Mouse (Mus musculus) monocyte, adult 2 months (primary cell): ENCODE results near the gene Ifih1.

Experiments used
- DNase-seq, 2 experiments: peaks; one replicate each; pipeline ENCODE4 v3.0.0; 2022; ENCODE audit warnings: low spot score in 2 of 2, low read depth in 1 of 2

Gene Ifih1

GRCm38 (mm10) chr2:62557417-62557816, 88.6 kb downstream of the Ifih1 start:
- no peak for DNase-seq

GRCm38 (mm10) chr2:62556349-62556748, 89.7 kb downstream of the Ifih1 start:
- DNase-seq = no peak

- no peak for DNase-seq
Observed at GRCm38 (mm10) chr2:62549659-62550058, 96.4 kb downstream of the Ifih1 start.

- DNase-seq = no peak
Observed at GRCm38 (mm10) chr2:62549131-62549530, 96.9 kb downstream of the Ifih1 start.

GRCm38 (mm10) chr2:62548104-62548503, 98.0 kb downstream of the Ifih1 start:
- DNase-seq = no peak
